Mouse (Mus musculus) embryo, embryonic 11.5 days (tissue): ENCODE results near the gene Zfp318.

Experiments used
- DNase-seq: peaks from one replicate; pipeline ENCODE4 v3.0.0-alpha.2; 2012; ENCODE audit warnings: low read depth, low spot score

Zfp318 gene

DNA sequence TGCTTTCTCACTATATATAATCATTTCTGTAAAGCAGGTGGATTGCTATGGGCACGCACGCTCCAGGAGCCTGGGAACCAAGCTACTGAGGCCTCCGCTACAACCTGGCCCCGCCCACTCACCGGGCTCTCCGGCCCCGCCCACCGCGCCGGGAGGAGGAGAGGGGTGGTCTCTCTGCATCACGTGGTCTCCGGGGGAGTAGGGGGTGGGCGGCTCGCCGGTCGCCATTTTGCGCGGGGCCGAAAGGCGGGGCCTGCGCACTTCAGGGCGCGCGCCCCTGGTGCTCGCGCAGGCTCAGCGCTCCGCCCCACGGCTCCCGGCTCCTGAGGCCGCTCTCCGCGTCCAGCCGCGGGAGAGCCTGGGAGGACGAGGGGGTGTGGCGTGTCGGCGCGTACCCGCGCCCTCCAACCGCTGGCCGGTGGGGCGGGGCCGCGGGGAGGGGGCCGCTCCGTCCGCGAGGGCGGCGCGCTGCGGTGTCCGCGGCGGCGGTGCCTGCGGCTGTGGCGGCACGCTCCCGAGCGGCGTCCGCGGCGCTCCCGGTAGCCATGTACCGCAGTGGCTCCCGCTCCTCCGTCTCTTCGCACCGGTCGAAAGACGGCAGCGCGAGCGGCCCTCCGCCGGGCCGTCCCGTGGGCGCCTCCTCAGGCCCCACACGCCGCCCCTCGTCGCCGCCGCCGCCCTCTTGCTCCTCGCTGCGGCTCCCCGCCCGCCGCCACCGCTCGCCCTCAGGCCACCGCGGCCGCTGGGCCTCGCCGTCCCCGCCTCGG lies at the start of gene Zfp318:
Gene Zfp318, plus strand, starts transcription at position 438 of the 767 bp plus-strand sequence.
- peak; percentile 94 for DNase-seq

DNA sequence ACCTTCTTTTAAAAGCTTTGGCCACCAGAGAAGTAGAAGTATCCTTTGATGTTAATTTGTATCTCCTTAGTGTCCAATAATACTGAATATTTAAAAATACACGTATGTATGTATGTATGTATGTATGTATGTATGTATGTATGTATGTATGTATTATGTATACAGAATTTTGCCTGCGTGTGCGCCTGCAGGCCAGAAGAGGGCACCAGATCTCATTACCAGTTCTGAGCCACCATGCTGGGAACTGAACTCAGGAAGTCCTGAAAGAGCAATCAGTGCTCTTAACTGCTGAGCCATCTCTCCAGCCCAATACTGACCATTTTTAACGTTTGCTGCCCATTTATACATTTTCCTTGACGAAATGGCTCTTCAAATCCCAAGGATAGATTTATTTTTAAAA lies 47.1 kb upstream of the Zfp318 start:
- no peak for DNase-seq

DNA sequence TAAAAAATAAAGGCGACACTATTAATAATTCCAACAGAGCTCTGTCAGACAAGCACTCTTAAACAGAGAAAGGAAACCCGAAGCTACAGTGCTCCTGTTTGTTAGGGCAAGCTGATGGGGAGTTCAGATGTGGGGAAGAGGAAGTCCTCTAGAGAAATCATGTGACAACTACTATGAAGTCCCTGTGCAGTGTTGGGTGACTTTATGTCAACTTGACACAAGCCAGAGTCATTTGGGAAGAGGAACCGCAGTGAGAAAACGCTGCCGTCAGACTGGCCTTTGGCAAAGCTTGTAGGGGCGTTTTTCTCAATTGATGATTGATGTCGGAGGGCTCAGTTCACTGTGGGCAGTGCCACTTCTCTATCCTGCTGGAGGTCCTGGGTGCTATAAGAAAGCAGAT lies 42.3 kb upstream of the Zfp318 start:
- DNase-seq, result no peak

GRCm38 (mm10) chr17:46351026-46351700 lies 32.4 kb upstream of the Zfp318 start:
- no peak for DNase-seq

DNA sequence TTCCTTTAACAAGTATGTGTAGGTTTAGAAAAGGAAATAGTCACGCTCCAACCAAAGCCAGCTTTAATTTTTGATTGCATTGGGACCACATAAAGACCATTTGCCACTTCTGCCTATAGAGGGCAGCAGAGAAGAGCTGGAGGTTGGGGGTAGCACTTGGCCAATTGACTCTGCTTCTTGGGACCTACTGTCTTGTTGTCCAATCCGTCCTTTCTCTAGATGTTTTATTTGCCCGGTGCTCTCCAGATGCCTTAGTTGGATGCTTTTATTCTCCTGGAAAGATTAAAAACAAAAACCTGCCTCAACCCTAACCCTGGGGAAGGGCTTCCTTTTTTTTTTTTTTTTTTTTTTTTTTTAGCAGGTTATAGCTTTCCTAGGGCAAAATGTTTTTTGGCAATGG lies 11.7 kb upstream of the Zfp318 start:
- DNase-seq, result no peak

GRCm38 (mm10) chr17:46378564-46378963 lies 5.0 kb upstream of the Zfp318 start:
- no peak for DNase-seq

GRCm38 (mm10) chr17:46384061-46384801 lies 700 bp downstream of the Zfp318 start:
- DNase-seq, result peak; percentile 23

- no peak for DNase-seq
Observed at GRCm38 (mm10) chr17:46388200-46388599, 4.7 kb downstream of the Zfp318 start.

- peak; percentile 14 for DNase-seq
Observed at GRCm38 (mm10) chr17:46393012-46393411, 9.5 kb downstream of the Zfp318 start.

GRCm38 (mm10) chr17:46394631-46395030 lies 11.1 kb downstream of the Zfp318 start:
- no peak for DNase-seq

- DNase-seq, result no peak
Observed at GRCm38 (mm10) chr17:46408478-46408877, 24.9 kb downstream of the Zfp318 start.

- no peak for DNase-seq
Observed at GRCm38 (mm10) chr17:46418628-46419027, 35.1 kb downstream of the Zfp318 start.

DNA sequence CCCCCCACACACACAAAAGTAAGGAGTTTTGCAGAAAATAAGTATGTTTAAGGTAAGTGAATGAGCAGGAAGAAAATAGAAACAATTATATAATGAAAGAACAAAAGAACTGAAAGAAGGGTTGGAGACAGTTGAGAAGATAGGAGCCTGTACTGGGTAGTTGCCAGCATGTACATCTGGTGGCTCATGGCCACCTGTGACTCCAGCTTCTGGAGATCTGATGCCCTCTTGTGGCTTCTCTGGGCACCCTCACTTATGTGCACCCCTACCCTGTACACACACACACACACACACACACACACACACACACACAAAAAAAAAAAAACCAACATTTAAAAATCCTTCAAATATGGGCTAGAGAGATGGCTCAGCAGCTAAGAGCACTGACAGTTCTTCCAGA lies 36.2 kb downstream of the Zfp318 start:
- DNase-seq, result no peak

- no peak for DNase-seq
Observed at GRCm38 (mm10) chr17:46426496-46426895, 43.0 kb downstream of the Zfp318 start.

- DNase-seq, result no peak
Observed at GRCm38 (mm10) chr17:46428761-46429414, 45.4 kb downstream of the Zfp318 start, which contains the start of gene Crip3. Gene Crip3, plus strand, starts transcription at chr17:46428926.

DNA sequence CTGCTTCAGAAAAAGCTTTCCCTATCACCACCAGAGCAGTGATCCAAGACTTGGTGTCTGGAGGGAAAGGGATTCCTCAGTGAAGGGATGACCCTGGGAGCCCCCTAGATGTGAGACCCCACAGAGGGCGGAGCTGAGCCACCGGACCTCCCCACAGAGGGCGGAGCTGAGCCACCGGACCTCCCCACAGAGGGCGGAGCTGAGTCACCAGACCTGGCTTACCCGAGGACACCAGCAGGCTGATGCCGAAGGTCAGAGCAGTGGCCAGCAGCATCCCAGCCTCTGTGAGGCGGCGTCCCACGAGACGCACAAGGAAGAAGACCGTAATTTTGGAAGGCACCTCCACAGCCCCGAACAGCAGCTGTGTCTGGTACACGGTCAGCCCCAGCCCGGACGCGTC lies 50.1 kb downstream of the Zfp318 start:
- no peak for DNase-seq

DNA sequence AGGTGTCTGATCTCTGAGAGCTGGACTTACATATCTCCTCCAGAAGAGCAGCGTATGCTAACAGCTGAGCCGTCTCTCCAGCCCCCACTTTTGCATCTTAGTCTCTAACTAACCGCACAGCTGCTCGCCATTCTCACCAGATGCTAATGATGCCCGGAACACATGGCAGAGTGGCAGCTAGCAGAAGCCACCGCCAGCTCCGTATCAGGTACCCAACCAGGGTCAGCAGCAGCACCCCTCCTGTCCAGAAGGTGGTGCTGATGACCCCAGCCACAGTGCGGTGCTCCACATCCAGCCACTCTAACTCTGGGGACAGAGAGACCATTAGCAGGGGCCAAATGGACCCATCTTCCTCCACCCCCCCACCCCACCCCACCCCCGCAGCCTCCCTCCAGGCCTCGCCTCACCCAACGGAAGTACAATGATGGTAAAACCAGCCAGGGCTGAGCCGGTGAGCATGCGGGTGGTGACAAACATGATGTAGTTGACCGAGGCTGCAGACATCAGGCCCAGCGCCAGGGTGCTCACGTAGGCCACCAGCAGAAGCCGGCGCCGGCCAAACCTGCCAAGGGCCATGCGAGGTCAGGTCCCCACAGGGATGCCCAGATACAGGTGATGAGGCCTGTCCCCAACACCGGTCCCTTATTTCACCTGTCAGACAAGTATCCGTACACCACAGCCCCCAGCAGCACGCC lies 53.3 kb downstream of the Zfp318 start:
- DNase-seq, result no peak

GRCm38 (mm10) chr17:46438298-46438873 lies 54.9 kb downstream of the Zfp318 start, which contains the start of gene Slc22a7:
Gene Slc22a7, minus strand, starts transcription at chr17:46438457.
- DNase-seq, result no peak

- no peak for DNase-seq
Observed at GRCm38 (mm10) chr17:46439176-46439575, 55.6 kb downstream of the Zfp318 start.

DNA sequence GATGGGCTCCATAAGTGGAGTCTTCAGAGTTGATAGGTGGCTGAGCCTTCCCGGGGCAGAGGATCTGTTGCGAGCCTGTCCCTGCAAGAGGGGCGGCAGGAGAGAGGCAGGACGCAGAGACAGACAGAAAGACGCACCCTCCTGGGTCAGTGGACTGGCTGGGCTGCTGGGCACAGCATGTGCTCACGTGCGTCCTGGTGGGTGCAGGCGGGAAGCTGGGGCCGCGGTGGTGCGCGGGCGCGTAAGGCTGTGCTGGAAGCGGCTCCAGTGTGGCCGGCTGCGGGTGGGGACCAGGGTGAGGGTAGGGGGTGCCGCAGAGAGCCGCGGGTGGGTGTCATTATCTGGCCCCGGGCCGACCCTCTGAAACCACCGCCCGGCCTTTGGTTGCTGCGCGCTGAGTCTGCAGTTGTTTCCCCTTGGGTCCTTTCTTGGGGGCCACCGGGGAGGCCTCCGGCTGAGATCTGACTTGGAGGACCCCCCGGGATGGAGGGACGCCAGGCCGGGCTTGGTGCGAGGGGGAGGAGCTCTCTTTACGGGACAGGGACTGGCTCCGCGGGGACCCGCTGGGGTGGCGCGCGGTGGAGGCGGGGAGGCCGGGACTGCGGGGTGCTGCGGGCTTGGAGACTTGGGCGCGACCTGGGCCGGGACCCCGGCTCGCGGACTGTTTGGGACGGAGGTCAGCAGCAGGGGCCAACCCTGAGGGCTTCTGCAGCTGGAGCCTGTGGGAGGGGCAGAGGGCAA lies 61.5 kb downstream of the Zfp318 start:
- no peak for DNase-seq
